Mouse (Mus musculus) midbrain, embryonic 16.5 days (tissue): Measurements from ENCODE around the gene Apobec1. TPM values are rescaled to one million over a fixed set of nuclear protein-coding genes. Genes with fewer than 3 reads are reported as not detected.

Experiments used
- ATAC-seq: fragments of 200-750 bp; cut with Nextera tagmentation; 2 replicates; pipeline ENCODE4 v1.8.0; 2017; ENCODE audit warnings: moderate TSS enrichment
- H3K27ac ChIP-seq: fragments of 300-500 bp; sonication (generic); 2 replicates; pipeline ENCODE4 v1.5.1; 2014; ENCODE audit warnings: mild to moderate bottlenecking, low read length, mixed read lengths
- H3K27me3 ChIP-seq: fragments of 300-500 bp; sonication (generic); 2 replicates; pipeline ENCODE4 v1.6.1; 2014; ENCODE audit warnings: low read depth, low read length, mixed read lengths; ENCODE audit not compliant: control insufficient read depth, insufficient read depth
- H3K36me3 ChIP-seq: fragments of 300-500 bp; sonication (generic); 2 replicates; pipeline ENCODE4 v1.6.1; 2014; ENCODE audit warnings: mild to moderate bottlenecking, low read length, moderate library complexity, mixed read lengths; ENCODE audit not compliant: control insufficient read depth, insufficient read depth
- H3K4me1 ChIP-seq: fragments of 300-500 bp; sonication (generic); 2 replicates; pipeline ENCODE4 v1.6.1; 2014; ENCODE audit warnings: mild to moderate bottlenecking, low read length, mixed read lengths; ENCODE audit not compliant: control insufficient read depth, insufficient read depth
- H3K4me2 ChIP-seq: fragments of 300-500 bp; sonication (generic); 2 replicates; pipeline ENCODE4 v1.6.1; 2014; ENCODE audit warnings: mild to moderate bottlenecking, low read length, mixed read lengths
- H3K4me3 ChIP-seq: fragments of 300-500 bp; sonication (generic); 2 replicates; pipeline ENCODE4 v1.5.1; 2014; ENCODE audit warnings: low read depth, mild to moderate bottlenecking, low read length, moderate library complexity, mixed read lengths
- H3K9ac ChIP-seq: fragments of 300-500 bp; sonication (generic); 2 replicates; pipeline ENCODE4 v1.6.1; 2014; ENCODE audit warnings: low read depth, low read length, mixed read lengths
- H3K9me3 ChIP-seq: fragments of 300-500 bp; sonication (generic); replicated peaks from 2 replicates; pipeline ENCODE4 v1.6.1; 2014; ENCODE audit warnings: mild to moderate bottlenecking, low read length, mixed read lengths; ENCODE audit not compliant: control insufficient read depth, poor library complexity, severe bottlenecking
- WGBS: fragments of 180-500 bp; shearing (Covaris S2); extraction: QIAGEN DNeasy Blood & Tissue Kit; methylation state at CpG from one replicate; pipeline ENCODE4 v1.1.7; 2014; 5-methylcytosine and 5-hydroxymethylcytosine counted together
- polyA plus RNA-seq: library from polyadenylated mRNA; unstranded; fragments of >200 nt; fragmentation: Nextera tagmentation; extraction: Ambion mirVana; gene quantifications from 2 replicates; pipeline ENCODE4 v1.2.1, GENCODE M21; 2015

Gene Apobec1
- polyA plus RNA-seq, 1 experiment from 2014 or later: 1.7 TPM

- ATAC-seq: no peak
- WGBS: 74% methylated on average over 10 of the region's 10 CpGs
- Histone ChIP-seq H3K4me3 (no peak overlapping the region), H3K4me1 (no peaks in the 10 kb centered on the region), H3K27me3 (no peaks in the 10 kb centered on the region), H3K4me2 (no peak overlapping the region), H3K36me3 (no peaks in the 10 kb centered on the region), H3K27ac (no peak overlapping the region), H3K9me3 (no peaks in the 10 kb centered on the region), H3K9ac (no peak overlapping the region)
Observed at GRCm38 (mm10) chr6:122608434-122609376, 6.5 kb upstream of the Apobec1 start.

DNA sequence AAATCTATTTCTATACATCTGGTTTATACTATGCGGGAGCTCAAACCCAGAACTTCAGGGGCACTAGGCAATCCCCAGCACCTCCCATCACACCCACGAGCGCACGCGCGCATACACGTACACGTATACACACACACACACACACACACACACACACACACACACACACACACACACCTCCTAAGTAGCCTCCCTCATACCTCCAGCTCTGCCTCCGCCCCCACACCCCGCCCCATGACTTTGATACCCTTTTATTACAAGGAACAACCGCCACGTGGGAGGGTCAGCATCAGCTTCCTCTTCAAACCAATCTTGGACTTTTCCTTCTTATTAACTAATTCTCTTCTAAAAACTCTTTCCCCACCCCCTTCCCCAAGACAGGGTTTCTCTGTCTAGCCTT lies 5.5 kb upstream of the Apobec1 start:
- ATAC-seq: no peak
- no peak overlapping the region for H3K4me3 ChIP-seq
- H3K4me2 ChIP-seq: no peak overlapping the region
- no peaks in the 10 kb centered on the region for H3K9me3 ChIP-seq
- peaks cover 1% of the 10 kb centered on the region; the same call in 1 of the 2 replicates for H3K4me1 ChIP-seq
- no peak overlapping the region for H3K27ac ChIP-seq
- WGBS: 93% methylated on average over 12 of the region's 12 CpGs
- no peaks in the 10 kb centered on the region for H3K36me3 ChIP-seq
- no peak overlapping the region for H3K9ac ChIP-seq
- H3K27me3 ChIP-seq: no peaks in the 10 kb centered on the region

- Histone ChIP-seq H3K9me3 (no peaks in the 10 kb centered on the region), H3K4me3 (no peak overlapping the region), H3K36me3 (no peaks in the 10 kb centered on the region), H3K27me3 (no peaks in the 10 kb centered on the region), H3K4me2 (no peak overlapping the region), H3K4me1 (peaks cover 5% of the 10 kb centered on the region; the same call in 1 of the 2 replicates), H3K27ac (no peak overlapping the region), H3K9ac (no peak overlapping the region)
- ATAC-seq: no peak
- WGBS: 94% methylated on average over 11 of the region's 11 CpGs
Observed at GRCm38 (mm10) chr6:122606661-122607060, 4.4 kb upstream of the Apobec1 start.

- H3K27ac ChIP-seq: no peak overlapping the region
- no peak overlapping the region for H3K4me3 ChIP-seq
- 87% methylated on average over 8 of the region's 8 CpGs for WGBS
- H3K36me3 ChIP-seq: no peaks in the 10 kb centered on the region
- ATAC-seq: no peak
- no peak overlapping the region for H3K4me2 ChIP-seq
- peaks cover 5% of the 10 kb centered on the region; the same call in 1 of the 2 replicates for H3K4me1 ChIP-seq
- no peaks in the 10 kb centered on the region for H3K27me3 ChIP-seq
- H3K9ac ChIP-seq: no peak overlapping the region
- no peaks in the 10 kb centered on the region for H3K9me3 ChIP-seq
Observed at GRCm38 (mm10) chr6:122605483-122605882, 3.2 kb upstream of the Apobec1 start.

- Histone ChIP-seq H3K9ac (no peak overlapping the region), H3K4me2 (no peak overlapping the region), H3K27me3 (no peaks in the 10 kb centered on the region), H3K9me3 (no peaks in the 10 kb centered on the region), H3K27ac (no peak overlapping the region), H3K4me1 (peaks cover 5% of the 10 kb centered on the region; the same call in 1 of the 2 replicates), H3K36me3 (no peaks in the 10 kb centered on the region), H3K4me3 (no peak overlapping the region)
- no peak for ATAC-seq
Observed at GRCm38 (mm10) chr6:122604260-122604659, 2.0 kb upstream of the Apobec1 start.

- Histone ChIP-seq H3K27ac (no peak overlapping the region), H3K9ac (no peak overlapping the region), H3K9me3 (no peaks in the 10 kb centered on the region), H3K4me3 (no peak overlapping the region), H3K27me3 (no peaks in the 10 kb centered on the region), H3K36me3 (no peaks in the 10 kb centered on the region), H3K4me2 (peak overlapping the region; percentile 67; the same call in 1 of the 2 replicates), H3K4me1 (peaks cover 5% of the 10 kb centered on the region; the same call in 1 of the 2 replicates)
- WGBS: 52% methylated on average over 1 of the region's 1 CpGs
- ATAC-seq: no peak
Observed at GRCm38 (mm10) chr6:122602992-122603322, 713 bp upstream of the Apobec1 start.

DNA sequence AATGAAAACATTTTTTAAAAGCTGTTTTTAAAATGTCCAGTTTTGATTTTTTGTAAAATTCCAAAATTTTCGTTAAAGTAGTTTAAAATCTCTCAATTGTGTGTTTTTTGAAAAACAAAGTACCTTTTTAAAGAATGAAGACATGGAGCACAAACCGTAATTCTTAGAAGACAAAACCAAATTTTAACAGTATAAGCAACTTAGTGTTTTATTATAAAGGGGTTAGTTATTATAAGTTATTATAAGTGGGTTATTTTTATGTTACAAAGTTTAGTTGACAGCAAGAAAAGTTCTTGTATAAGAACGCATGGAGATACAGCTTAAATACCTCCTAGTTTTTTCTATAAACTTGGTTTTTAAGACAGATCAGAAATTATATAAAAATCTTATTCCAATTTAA lies 629 bp downstream of the Apobec1 start:
- ATAC-seq: no peak
- Histone ChIP-seq H3K9me3 (no peaks in the 10 kb centered on the region), H3K4me2 (no peak overlapping the region), H3K4me3 (no peak overlapping the region; the same call in 1 of the 2 replicates), H3K36me3 (no peaks in the 10 kb centered on the region), H3K27me3 (no peaks in the 10 kb centered on the region), H3K9ac (no peak overlapping the region), H3K4me1 (peaks cover 5% of the 10 kb centered on the region; the same call in 1 of the 2 replicates), H3K27ac (no peak overlapping the region)
- 90% methylated on average over 3 of the region's 3 CpGs for WGBS

DNA sequence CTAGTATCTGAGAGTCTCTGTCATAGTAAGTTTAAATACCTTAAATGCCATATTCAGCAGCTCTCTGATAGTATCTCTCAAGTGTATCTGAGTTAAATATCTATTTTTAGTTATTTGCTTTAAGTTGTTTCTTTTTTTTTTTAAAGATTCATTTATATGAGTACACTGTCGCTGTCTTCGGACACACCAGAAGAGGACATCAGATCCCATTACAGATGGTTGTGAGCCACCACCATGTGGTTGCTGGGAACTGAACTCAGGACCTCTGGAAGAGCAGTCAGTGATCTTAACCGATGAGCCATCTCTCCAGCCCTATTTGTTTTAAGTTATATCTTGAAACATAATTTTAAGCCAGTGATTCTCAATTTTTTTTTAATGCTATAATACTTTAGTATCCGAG lies 1.2 kb downstream of the Apobec1 start:
- H3K27me3 ChIP-seq: no peaks in the 10 kb centered on the region
- no peak overlapping the region for H3K9ac ChIP-seq
- 92% methylated on average over 4 of the region's 4 CpGs for WGBS
- no peak overlapping the region for H3K4me3 ChIP-seq
- H3K4me2 ChIP-seq: no peak overlapping the region
- H3K27ac ChIP-seq: no peak overlapping the region
- H3K4me1 ChIP-seq: peaks cover 5% of the 10 kb centered on the region; the same call in 1 of the 2 replicates
- no peaks in the 10 kb centered on the region for H3K36me3 ChIP-seq
- H3K9me3 ChIP-seq: no peaks in the 10 kb centered on the region
- no peak for ATAC-seq

GRCm38 (mm10) chr6:122600066-122600646 lies 2.1 kb downstream of the Apobec1 start:
- WGBS: 74% methylated on average over 7 of the region's 7 CpGs
- Histone ChIP-seq H3K4me3 (no peak overlapping the region), H3K4me1 (peaks cover 5% of the 10 kb centered on the region; the same call in 1 of the 2 replicates), H3K27ac (no peak overlapping the region), H3K36me3 (no peaks in the 10 kb centered on the region), H3K9me3 (no peaks in the 10 kb centered on the region), H3K4me2 (no peak overlapping the region), H3K9ac (no peak overlapping the region), H3K27me3 (no peaks in the 10 kb centered on the region)
- no peak for ATAC-seq
